Mouse (Mus musculus) ES-Bruce4 (cell line): Measurements from ENCODE around the gene Gm45233. TPM values are rescaled to one million over a fixed set of nuclear protein-coding genes. Genes with fewer than 3 reads are reported as not detected.

Experiments used
- H3K27ac ChIP-seq: 2 replicates; pipeline ENCODE4 v1.5.1; 2012; ENCODE audit warnings: low read length, inconsistent platforms; ENCODE audit not compliant: insufficient read depth
- H3K27me3 ChIP-seq: 2 replicates; pipeline ENCODE4 v1.6.1; 2012; ENCODE audit warnings: mild to moderate bottlenecking, low read length, inconsistent platforms; ENCODE audit not compliant: control insufficient read depth, poor library complexity, insufficient read depth, severe bottlenecking
- H3K36me3 ChIP-seq: 2 replicates; pipeline ENCODE4 v1.6.1; 2012; ENCODE audit warnings: inconsistent platforms, mild to moderate bottlenecking, low read length, moderate library complexity; ENCODE audit not compliant: control insufficient read depth, poor library complexity, insufficient read depth, severe bottlenecking
- H3K4me1 ChIP-seq: one replicate; pipeline ENCODE4 v1.8.1; 2011; ENCODE audit warnings: low read length; ENCODE audit not compliant: control insufficient read depth, insufficient read depth
- H3K4me3 ChIP-seq: 2 replicates; pipeline ENCODE4 v1.5.1; 2011; ENCODE audit warnings: low read depth, mild to moderate bottlenecking, low read length
- H3K9ac ChIP-seq: 2 replicates; pipeline ENCODE4 v1.6.1; 2012; ENCODE audit warnings: low read depth, mild to moderate bottlenecking, inconsistent platforms; ENCODE audit not compliant: poor library complexity, severe bottlenecking
- H3K9me3 ChIP-seq: replicated peaks from 2 replicates; pipeline ENCODE4 v1.6.1; 2012; ENCODE audit warnings: mild to moderate bottlenecking, low read length, inconsistent platforms; ENCODE audit not compliant: control insufficient read depth, poor library complexity, insufficient read depth, severe bottlenecking
- CTCF ChIP-seq: IDR thresholded peaks from one replicate; pipeline ENCODE4 v1.8.1; 2011; ENCODE audit warnings: low read depth, low read length
- EP300 ChIP-seq: IDR thresholded peaks from 2 replicates; pipeline ENCODE4 v1.6.1; 2011; ENCODE audit warnings: low read depth, low read length; ENCODE audit not compliant: insufficient read depth
- POLR2A ChIP-seq: IDR thresholded peaks from one replicate; pipeline ENCODE4 v1.8.1; 2011; ENCODE audit warnings: low read length; ENCODE audit not compliant: insufficient read depth
- polyA plus RNA-seq: library from polyadenylated mRNA; stranded (reverse); fragments of >200 nt; gene quantifications from 2 replicates; pipeline ENCODE4 v1.2.4, GENCODE M21; 2011; ENCODE audit warnings: low read depth; ENCODE audit not compliant: missing spikeins, insufficient read depth, insufficient read length

Gm45233 gene
- polyA plus RNA-seq, 1 experiment = not detected

DNA sequence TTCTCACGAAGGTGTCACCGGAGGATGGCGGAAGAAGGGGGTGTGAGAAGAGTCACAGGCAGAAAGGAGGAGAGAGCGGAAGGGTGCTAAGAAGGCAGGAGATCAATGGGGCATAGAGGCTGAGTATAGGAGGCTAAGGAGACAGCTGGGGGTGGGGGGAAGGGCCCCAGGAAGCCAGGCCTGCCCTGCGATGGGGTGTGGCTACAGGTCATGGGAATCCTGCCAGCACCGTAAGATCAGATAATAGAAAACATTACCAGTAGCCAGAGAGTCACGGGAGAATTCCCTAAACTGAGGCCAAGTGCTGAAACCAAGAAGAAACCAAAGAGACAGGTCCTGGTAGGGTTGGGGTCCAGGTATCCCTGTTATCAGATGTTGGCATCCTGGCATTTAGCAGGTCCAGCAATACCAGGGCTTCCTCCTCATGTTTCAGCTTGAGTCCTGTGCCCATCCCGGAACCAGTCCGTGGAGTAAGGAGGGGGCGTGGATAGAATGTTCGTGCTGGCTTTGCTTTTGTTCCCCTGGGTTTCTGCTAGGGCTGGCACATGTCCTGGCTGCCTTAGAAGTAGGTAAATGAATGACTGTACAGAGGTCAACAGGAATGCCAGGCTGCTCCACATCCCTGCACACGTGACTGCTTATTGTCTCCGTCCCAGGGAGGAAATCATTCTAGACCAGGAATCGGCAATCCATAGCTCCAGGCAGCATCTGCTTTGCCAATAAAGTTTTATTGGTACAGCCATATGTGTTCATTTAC lies 9.8 kb downstream of the Gm45233 start:
- Histone ChIP-seq H3K27ac (no peak overlapping the region), H3K9me3 (peaks cover 9% of the 10 kb centered on the region), H3K36me3 (no peaks in the 10 kb centered on the region), H3K4me3 (no peak overlapping the region), H3K4me1 (no peaks in the 10 kb centered on the region), H3K27me3 (no peaks in the 10 kb centered on the region), H3K9ac (no peak overlapping the region)
- TF ChIP-seq CTCF = no peak
- no peak for TF ChIP-seq POLR2A
- no peak for TF ChIP-seq EP300

DNA sequence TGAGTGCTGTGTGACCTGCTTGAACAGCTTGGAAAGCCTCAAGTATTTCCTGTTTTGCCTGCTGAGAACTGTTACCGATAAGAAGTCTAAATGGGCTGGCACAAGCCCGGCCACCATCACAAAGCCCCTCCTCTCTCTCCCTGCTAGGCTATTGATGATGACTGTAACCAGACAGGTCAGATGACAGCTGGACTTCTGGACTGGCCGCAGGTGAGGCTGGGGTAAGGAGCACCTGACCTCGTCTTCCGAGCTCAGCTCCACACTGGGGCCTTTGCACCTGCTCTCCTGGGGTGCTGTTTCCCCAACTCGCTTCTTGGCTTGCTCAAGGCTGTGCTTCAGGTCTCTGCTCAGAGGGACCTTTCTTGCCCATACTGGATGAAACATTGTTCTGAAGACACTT lies 10.4 kb downstream of the Gm45233 start:
- H3K4me1 ChIP-seq = no peaks in the 10 kb centered on the region
- H3K27me3 ChIP-seq = no peaks in the 10 kb centered on the region
- no peak overlapping the region for H3K4me3 ChIP-seq
- no peak overlapping the region for H3K27ac ChIP-seq
- no peak overlapping the region for H3K9ac ChIP-seq
- H3K36me3 ChIP-seq = no peaks in the 10 kb centered on the region
- peaks cover 9% of the 10 kb centered on the region for H3K9me3 ChIP-seq
- TF ChIP-seq CTCF = no peak
- TF ChIP-seq EP300 = no peak
- TF ChIP-seq POLR2A = no peak

DNA sequence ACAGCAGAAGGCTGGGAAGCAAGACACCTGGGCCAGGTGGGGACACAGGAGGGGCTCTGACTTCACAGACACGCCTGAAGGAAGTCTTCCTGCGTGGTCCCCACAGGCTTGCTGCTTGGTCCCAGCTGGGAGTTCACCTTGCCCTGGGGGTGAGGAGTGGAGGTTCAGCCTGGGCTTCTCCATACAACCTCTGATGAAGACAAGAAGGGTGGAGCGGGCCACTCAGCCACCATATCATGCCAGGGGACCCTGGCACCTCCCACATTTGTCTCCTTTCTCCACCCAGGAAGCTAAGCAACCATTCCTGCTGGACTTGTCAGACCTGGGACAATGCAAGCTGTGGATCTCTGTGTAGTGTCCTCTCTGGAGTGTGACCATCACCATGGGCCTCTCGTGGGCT lies 18.9 kb downstream of the Gm45233 start, which contains the start of gene Vsig10l:
Gene Vsig10l (plus strand): TSS at position 301 of the 400 bp plus-strand sequence.
- no peak within 1 kb of the TSS for H3K4me3 ChIP-seq
- H3K27me3 ChIP-seq = no peaks in the 10 kb centered on the region
- no peak within 1 kb of the TSS for H3K27ac ChIP-seq
- H3K9ac ChIP-seq = no peak within 1 kb of the TSS
- no peaks in the 10 kb centered on the region for H3K36me3 ChIP-seq
- no peaks in the 10 kb centered on the region for H3K9me3 ChIP-seq
- no peak for TF ChIP-seq EP300
- TF ChIP-seq CTCF = no peak
- no peak for TF ChIP-seq POLR2A
- no peaks in the 10 kb centered on the region for H3K4me1 ChIP-seq

DNA sequence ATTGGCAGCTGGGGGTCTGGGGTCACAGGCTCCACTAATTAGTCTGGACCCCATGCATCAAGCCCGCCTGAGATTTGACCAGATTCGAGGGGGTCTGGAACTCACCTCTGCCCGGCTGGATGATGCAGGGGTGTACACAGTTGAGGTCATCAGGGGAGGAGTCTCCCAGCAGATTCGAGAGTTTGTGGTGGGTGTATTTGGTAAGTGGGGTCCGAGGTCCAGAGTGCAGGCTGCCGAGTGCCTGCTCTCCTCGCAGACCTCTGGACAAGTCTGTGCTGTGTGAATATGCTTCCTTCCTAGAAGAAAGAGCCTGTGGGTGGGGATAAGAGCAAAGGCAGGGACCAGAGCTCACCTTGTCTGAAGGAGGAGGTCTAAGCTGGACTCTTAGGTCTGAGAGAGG lies 20.0 kb downstream of the Gm45233 start:
- Histone ChIP-seq H3K36me3 (no peaks in the 10 kb centered on the region), H3K4me3 (no peak overlapping the region), H3K27ac (no peak overlapping the region), H3K9ac (no peak overlapping the region), H3K4me1 (no peaks in the 10 kb centered on the region), H3K9me3 (no peaks in the 10 kb centered on the region), H3K27me3 (no peaks in the 10 kb centered on the region)
- TF ChIP-seq EP300 = no peak
- no peak for TF ChIP-seq CTCF
- no peak for TF ChIP-seq POLR2A

DNA sequence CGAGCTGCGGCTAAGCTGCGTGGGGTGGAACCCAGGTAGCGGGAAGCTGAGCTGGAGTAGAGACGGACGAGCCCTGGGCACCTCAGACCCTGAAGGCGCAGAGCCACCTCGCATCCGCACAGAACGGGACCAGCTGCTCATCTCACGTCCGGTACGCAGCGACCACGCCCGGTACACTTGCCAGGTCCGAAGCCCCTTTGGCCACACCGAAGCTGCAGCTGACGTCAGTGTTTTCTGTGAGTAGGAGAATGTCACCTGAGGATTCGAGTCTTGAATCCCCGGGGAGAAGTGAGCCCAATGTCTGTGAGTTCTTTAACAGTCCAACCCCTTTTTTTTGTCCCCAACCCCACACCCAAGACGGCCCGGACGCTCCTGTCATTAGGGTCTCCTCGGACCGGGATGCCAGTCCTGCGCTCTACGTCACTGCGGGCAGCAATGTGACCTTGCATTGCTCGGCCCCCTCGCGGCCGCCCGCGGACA lies 21.0 kb downstream of the Gm45233 start:
- H3K4me1 ChIP-seq = no peaks in the 10 kb centered on the region
- no peaks in the 10 kb centered on the region for H3K9me3 ChIP-seq
- peak overlapping the region; percentile 70 for H3K4me3 ChIP-seq
- no peak overlapping the region for H3K27ac ChIP-seq
- TF ChIP-seq CTCF = no peak
- TF ChIP-seq POLR2A = no peak
- no peak for TF ChIP-seq EP300
- no peaks in the 10 kb centered on the region for H3K27me3 ChIP-seq
- H3K36me3 ChIP-seq = no peaks in the 10 kb centered on the region
- H3K9ac ChIP-seq = no peak overlapping the region

DNA sequence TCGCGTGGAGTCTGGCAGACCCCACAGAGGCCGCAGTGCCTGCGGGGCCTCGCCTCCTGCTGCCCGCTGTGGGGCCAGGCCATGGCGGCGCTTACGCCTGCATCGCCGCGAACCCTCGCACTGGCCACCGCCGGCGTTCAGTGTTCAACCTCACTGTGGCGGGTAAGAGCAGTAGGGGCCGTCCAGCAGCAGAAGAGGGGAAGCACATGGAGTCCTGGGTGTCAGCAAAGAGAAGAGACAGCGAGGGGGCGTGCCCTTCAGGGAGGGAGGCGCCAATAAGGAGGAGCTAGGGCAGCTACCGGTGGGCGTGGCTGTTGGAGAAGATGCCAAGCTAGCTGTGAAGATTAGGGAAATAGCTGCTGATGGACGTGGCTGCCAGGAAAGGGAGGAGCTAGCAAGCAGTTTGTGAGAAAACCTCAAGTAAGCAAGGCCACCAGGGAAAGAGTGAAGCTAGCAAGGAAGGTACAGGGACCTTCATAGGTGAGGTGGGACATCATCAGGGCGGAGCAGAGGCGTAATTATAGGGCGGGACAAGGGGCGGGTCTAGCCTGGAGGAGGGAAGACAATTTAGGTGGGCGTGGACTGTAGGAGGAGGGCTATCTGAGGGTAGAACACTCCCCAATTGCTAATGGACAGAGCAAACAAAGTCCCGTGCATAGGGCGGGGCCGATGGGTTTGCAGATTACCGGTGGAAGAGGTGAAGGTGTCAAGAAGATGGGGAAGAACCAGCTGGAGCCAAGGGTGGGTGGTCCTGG lies 21.6 kb downstream of the Gm45233 start:
- no peaks in the 10 kb centered on the region for H3K9me3 ChIP-seq
- no peaks in the 10 kb centered on the region for H3K36me3 ChIP-seq
- H3K9ac ChIP-seq = no peak overlapping the region
- TF ChIP-seq CTCF = no peak
- no peak for TF ChIP-seq EP300
- no peak for TF ChIP-seq POLR2A
- H3K4me3 ChIP-seq = peak overlapping the region; percentile 70
- H3K27ac ChIP-seq = no peak overlapping the region; the same call in 1 of the 2 replicates
- H3K27me3 ChIP-seq = no peaks in the 10 kb centered on the region
- H3K4me1 ChIP-seq = no peaks in the 10 kb centered on the region
